Mouse (Mus musculus): ENCODE data around the gene Helq. TPM values are rescaled to one million over a fixed set of nuclear protein-coding genes. Genes with fewer than 3 reads are reported as not detected.

The Helq gene
- polyA plus RNA-seq, 1 experiment: 1.5 TPM

GRCm38 (mm10) chr5:100760049-100760663 lies 38.2 kb downstream of the Helq start:
- Histone ChIP-seq H3K36me3 (ENCODE audit: control insufficient read depth) (peaks cover 53% of the 10 kb centered on the region), H3K4me3 (replicated peaks) (no peak overlapping the region)

GRCm38 (mm10) chr5:100758121-100758520 lies 40.3 kb downstream of the Helq start:
- Histone ChIP-seq H3K9me3 (ENCODE audit: control insufficient read depth, low read length) (peaks cover 4% of the 10 kb centered on the region), H3K4me1 (ENCODE audit: control insufficient read depth) (no peaks in the 10 kb centered on the region), H3K4me3 (replicated peaks) (no peak overlapping the region), H3K36me3 (ENCODE audit: control insufficient read depth) (peaks cover 33% of the 10 kb centered on the region), H3K27me3 (ENCODE audit: control insufficient read depth) (no peaks in the 10 kb centered on the region)
- TF ChIP-seq TAL1 (IDR thresholded peaks at IDR 0.05; ENCODE audit: low read length) (no peak), GATA1 (IDR thresholded peaks at IDR 0.05; ENCODE audit: low read length) (no peak)

More at GRCm38 (mm10) chr5:100760049-100760663, 38.2 kb downstream of the Helq start:
- no peak for TF ChIP-seq GATA1 (IDR thresholded peaks at IDR 0.05; ENCODE audit: low read length)
- no peak for TF ChIP-seq TAL1 (IDR thresholded peaks at IDR 0.05; ENCODE audit: low read length)
- H3K4me1 ChIP-seq (ENCODE audit: control insufficient read depth): no peaks in the 10 kb centered on the region
- peaks cover 4% of the 10 kb centered on the region for H3K9me3 ChIP-seq (ENCODE audit: control insufficient read depth, low read length)
- no peaks in the 10 kb centered on the region for H3K27me3 ChIP-seq (ENCODE audit: control insufficient read depth)

- H3K4me1 ChIP-seq (ENCODE audit: control insufficient read depth): no peaks in the 10 kb centered on the region
- no peaks in the 10 kb centered on the region for H3K27me3 ChIP-seq (ENCODE audit: control insufficient read depth)
- H3K9me3 ChIP-seq (ENCODE audit: control insufficient read depth, low read length): peaks cover 4% of the 10 kb centered on the region
- H3K4me3 ChIP-seq (replicated peaks): no peak overlapping the region
- H3K36me3 ChIP-seq (ENCODE audit: control insufficient read depth): no peaks in the 10 kb centered on the region
- TF ChIP-seq GATA1 (IDR thresholded peaks at IDR 0.05; ENCODE audit: low read length) (no peak), TAL1 (IDR thresholded peaks at IDR 0.05; ENCODE audit: low read length) (no peak)
Measured at GRCm38 (mm10) chr5:100753407-100753806, 45.0 kb downstream of the Helq start.

GRCm38 (mm10) chr5:100751655-100752054 lies 46.7 kb downstream of the Helq start:
- Histone ChIP-seq H3K9me3 (ENCODE audit: control insufficient read depth, low read length) (peaks cover 3% of the 10 kb centered on the region), H3K4me1 (ENCODE audit: control insufficient read depth) (no peaks in the 10 kb centered on the region), H3K36me3 (ENCODE audit: control insufficient read depth) (no peaks in the 10 kb centered on the region), H3K27me3 (ENCODE audit: control insufficient read depth) (no peaks in the 10 kb centered on the region), H3K4me3 (replicated peaks) (no peak overlapping the region)
- no peak for TF ChIP-seq GATA1 (IDR thresholded peaks at IDR 0.05; ENCODE audit: low read length)
- no peak for TF ChIP-seq TAL1 (IDR thresholded peaks at IDR 0.05; ENCODE audit: low read length)

- Histone ChIP-seq H3K36me3 (ENCODE audit: control insufficient read depth) (no peaks in the 10 kb centered on the region), H3K4me1 (ENCODE audit: control insufficient read depth) (no peaks in the 10 kb centered on the region), H3K27me3 (ENCODE audit: control insufficient read depth) (no peaks in the 10 kb centered on the region), H3K9me3 (ENCODE audit: control insufficient read depth, low read length) (peaks cover 3% of the 10 kb centered on the region), H3K4me3 (replicated peaks) (no peak overlapping the region)
- TF ChIP-seq TAL1 (IDR thresholded peaks at IDR 0.05; ENCODE audit: low read length): no peak
- no peak for TF ChIP-seq GATA1 (IDR thresholded peaks at IDR 0.05; ENCODE audit: low read length)
Measured at GRCm38 (mm10) chr5:100750617-100751255, 47.7 kb downstream of the Helq start.

GRCm38 (mm10) chr5:100738802-100739201 lies 59.6 kb downstream of the Helq start:
- Histone ChIP-seq H3K27me3 (ENCODE audit: control insufficient read depth) (no peaks in the 10 kb centered on the region), H3K4me3 (replicated peaks) (no peak overlapping the region), H3K9me3 (ENCODE audit: control insufficient read depth, low read length) (peaks cover 19% of the 10 kb centered on the region), H3K4me1 (ENCODE audit: control insufficient read depth) (peaks cover 10% of the 10 kb centered on the region), H3K36me3 (ENCODE audit: control insufficient read depth) (no peaks in the 10 kb centered on the region)
- TF ChIP-seq TAL1 (IDR thresholded peaks at IDR 0.05; ENCODE audit: low read length): no peak
- no peak for TF ChIP-seq GATA1 (IDR thresholded peaks at IDR 0.05; ENCODE audit: low read length)

- Histone ChIP-seq H3K27me3 (ENCODE audit: control insufficient read depth) (no peaks in the 10 kb centered on the region), H3K9me3 (ENCODE audit: control insufficient read depth, low read length) (peaks cover 19% of the 10 kb centered on the region), H3K4me3 (replicated peaks) (no peak overlapping the region), H3K36me3 (ENCODE audit: control insufficient read depth) (no peaks in the 10 kb centered on the region), H3K4me1 (ENCODE audit: control insufficient read depth) (peaks cover 10% of the 10 kb centered on the region)
- TF ChIP-seq TAL1 (IDR thresholded peaks at IDR 0.05; ENCODE audit: low read length): no peak
- TF ChIP-seq GATA1 (IDR thresholded peaks at IDR 0.05; ENCODE audit: low read length): no peak
Measured at GRCm38 (mm10) chr5:100736919-100737318, 61.5 kb downstream of the Helq start.

GRCm38 (mm10) chr5:100734535-100734934 lies 63.9 kb downstream of the Helq start:
- H3K27me3 ChIP-seq (ENCODE audit: control insufficient read depth): no peaks in the 10 kb centered on the region
- no peak overlapping the region for H3K4me3 ChIP-seq (replicated peaks)
- H3K9me3 ChIP-seq (ENCODE audit: control insufficient read depth, low read length): peaks cover 11% of the 10 kb centered on the region
- TF ChIP-seq TAL1 (IDR thresholded peaks at IDR 0.05; ENCODE audit: low read length): no peak
- TF ChIP-seq GATA1 (IDR thresholded peaks at IDR 0.05; ENCODE audit: low read length): no peak
- no peaks in the 10 kb centered on the region for H3K36me3 ChIP-seq (ENCODE audit: control insufficient read depth)
- peaks cover 10% of the 10 kb centered on the region for H3K4me1 ChIP-seq (ENCODE audit: control insufficient read depth)

- H3K27me3 ChIP-seq (ENCODE audit: control insufficient read depth): no peaks in the 10 kb centered on the region
- H3K4me1 ChIP-seq (ENCODE audit: control insufficient read depth): no peaks in the 10 kb centered on the region
- TF ChIP-seq GATA1 (IDR thresholded peaks at IDR 0.05; ENCODE audit: low read length): no peak
- no peak for TF ChIP-seq TAL1 (IDR thresholded peaks at IDR 0.05; ENCODE audit: low read length)
- no peak overlapping the region for H3K4me3 ChIP-seq (replicated peaks)
- H3K36me3 ChIP-seq (ENCODE audit: control insufficient read depth): no peaks in the 10 kb centered on the region
- peaks cover 7% of the 10 kb centered on the region for H3K9me3 ChIP-seq (ENCODE audit: control insufficient read depth, low read length)
Measured at GRCm38 (mm10) chr5:100728757-100729156, 69.6 kb downstream of the Helq start.

All from erythroblast, embryonic 14.5 days (primary cell).